Mouse (Mus musculus) midbrain, postnatal 0 days (tissue): ENCODE data around the gene Olfr328. TPM values are rescaled to one million over a fixed set of nuclear protein-coding genes. Genes with fewer than 3 reads are reported as not detected.

Experiments
- ATAC-seq: fragments of 200-750 bp; cut with Nextera tagmentation; 2 replicates; pipeline ENCODE4 v1.8.0; 2017; ENCODE audit warnings: moderate number of reproducible peaks, mild to moderate bottlenecking, moderate TSS enrichment, moderate library complexity; ENCODE audit not compliant: low FRiP score
- DNase-seq: peaks from one replicate; pipeline ENCODE4 v3.0.0-alpha.2; 2015; ENCODE audit warnings: low spot score
- H3K27ac ChIP-seq: fragments of 300-500 bp; sonication (generic); 2 replicates; pipeline ENCODE4 v1.5.1; 2014; ENCODE audit warnings: low read depth, mild to moderate bottlenecking, low read length, mixed read lengths
- H3K27me3 ChIP-seq: fragments of 300-500 bp; sonication (generic); 2 replicates; pipeline ENCODE4 v1.6.1; 2014; ENCODE audit warnings: low read length, control low read depth, mixed read lengths; ENCODE audit not compliant: insufficient read depth
- H3K36me3 ChIP-seq: fragments of 300-500 bp; sonication (generic); 2 replicates; pipeline ENCODE4 v1.6.1; 2014; ENCODE audit warnings: low read length, control low read depth, mixed read lengths; ENCODE audit not compliant: insufficient read depth
- H3K4me1 ChIP-seq: fragments of 300-500 bp; sonication (generic); 2 replicates; pipeline ENCODE4 v1.6.1; 2014; ENCODE audit warnings: mild to moderate bottlenecking, control low read depth, antibody characterized with exemption, low read length, mixed read lengths; ENCODE audit not compliant: insufficient read depth
- H3K4me2 ChIP-seq: fragments of 300-500 bp; sonication (generic); 2 replicates; pipeline ENCODE4 v1.6.1; 2014; ENCODE audit warnings: low read depth, mild to moderate bottlenecking, low read length, mixed read lengths; ENCODE audit not compliant: poor library complexity, severe bottlenecking
- H3K4me3 ChIP-seq: fragments of 300-500 bp; sonication (generic); 2 replicates; pipeline ENCODE4 v1.5.1; 2014; ENCODE audit warnings: low read depth, mild to moderate bottlenecking, low read length, moderate library complexity
- H3K9ac ChIP-seq: fragments of 300-500 bp; sonication (generic); replicated peaks from 2 replicates; pipeline ENCODE4 v1.6.1; 2014; ENCODE audit warnings: mild to moderate bottlenecking, low read length, moderate library complexity, mixed read lengths; ENCODE audit not compliant: poor library complexity, severe bottlenecking
- H3K9me3 ChIP-seq: fragments of 300-500 bp; sonication (generic); 2 replicates; pipeline ENCODE4 v1.6.1; 2016; ENCODE audit warnings: low read length, control low read depth
- CTCF ChIP-seq: IDR thresholded peaks from 2 replicates; pipeline ENCODE4 v1.5.1; 2016; ENCODE audit warnings: antibody characterized with exemption, mild to moderate bottlenecking
- WGBS: fragments of 180-500 bp; shearing (Covaris S2); extraction: QIAGEN DNeasy Blood & Tissue Kit; methylation state at CpG from one replicate; pipeline ENCODE4 v1.1.7; 2014; 5-methylcytosine and 5-hydroxymethylcytosine counted together
- polyA plus RNA-seq: library from polyadenylated mRNA; unstranded; fragments of >200 nt; fragmentation: Nextera tagmentation; extraction: Ambion mirVana; gene quantifications from 2 replicates; pipeline ENCODE4 v1.2.1, GENCODE M21; 2015
- total RNA-seq: library from RNA; depleted of rRNA; stranded (reverse); fragments of >200 nt; gene quantifications from 2 replicates; pipeline ENCODE4 v1.2.3, GENCODE M21; 2014; rRNA removed

Olfr328 gene
- total RNA-seq: not detected in 2 replicates
- polyA plus RNA-seq: not detected in 2 replicates

- H3K4me3 ChIP-seq: no peak within 1 kb of the TSS
- H3K27me3 ChIP-seq: no peaks in the 10 kb centered on the region
- no peak within 1 kb of the TSS for H3K27ac ChIP-seq
- no peak for DNase-seq
- 86% methylated on average over 1 of the region's 1 CpGs for WGBS
- H3K9ac ChIP-seq: no peak within 1 kb of the TSS
- TF ChIP-seq CTCF: no peak
- H3K4me1 ChIP-seq: no peaks in the 10 kb centered on the region
- no peaks in the 10 kb centered on the region for H3K9me3 ChIP-seq
- no peak for ATAC-seq
- no peak within 1 kb of the TSS for H3K4me2 ChIP-seq
- H3K36me3 ChIP-seq: no peaks in the 10 kb centered on the region
These were observed at the start of gene Olfr328 for GRCm38 (mm10) chr11:58555536-58555935. Gene Olfr328, minus strand, starts transcription at chr11:58555636.

GRCm38 (mm10) chr11:58605228-58605627 is 49.8 kb upstream of the Olfr328 start:
- Histone ChIP-seq H3K9me3 (no peaks in the 10 kb centered on the region), H3K4me2 (no peak overlapping the region), H3K4me3 (no peak overlapping the region), H3K4me1 (no peaks in the 10 kb centered on the region), H3K9ac (no peak overlapping the region), H3K27me3 (no peaks in the 10 kb centered on the region), H3K36me3 (no peaks in the 10 kb centered on the region), H3K27ac (no peak overlapping the region)
- DNase-seq (no peak), ATAC-seq (no peak)
- TF ChIP-seq CTCF: no peak
- WGBS: 92% methylated on average over 3 of the region's 3 CpGs

DNA sequence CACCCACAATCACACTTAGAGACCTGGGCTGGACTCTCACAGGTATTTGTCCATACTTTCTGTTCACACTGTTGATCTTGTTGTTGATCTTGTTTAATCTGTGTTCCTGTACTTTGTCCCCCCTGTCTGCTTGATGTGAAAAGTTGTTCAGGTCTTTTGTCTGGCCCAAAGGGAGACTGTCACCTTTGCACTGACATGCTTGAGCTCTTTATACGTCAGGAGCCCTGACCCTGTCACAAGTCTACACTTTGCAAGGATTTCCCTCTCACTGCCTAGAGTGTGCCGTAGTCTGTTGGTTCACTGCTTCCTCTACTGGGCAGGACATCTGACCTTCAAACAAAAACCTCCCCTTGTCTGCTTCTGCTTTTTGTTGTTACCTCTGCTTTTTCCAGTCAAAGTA is 49.3 kb upstream of the Olfr328 start:
- WGBS: 67% methylated on average over 2 of the region's 2 CpGs
- ATAC-seq (no peak), DNase-seq (no peak)
- Histone ChIP-seq H3K4me1 (no peaks in the 10 kb centered on the region), H3K36me3 (no peaks in the 10 kb centered on the region), H3K27me3 (no peaks in the 10 kb centered on the region), H3K27ac (no peak overlapping the region), H3K9me3 (no peaks in the 10 kb centered on the region), H3K9ac (no peak overlapping the region), H3K4me3 (no peak overlapping the region), H3K4me2 (no peak overlapping the region)
- no peak for TF ChIP-seq CTCF

DNA sequence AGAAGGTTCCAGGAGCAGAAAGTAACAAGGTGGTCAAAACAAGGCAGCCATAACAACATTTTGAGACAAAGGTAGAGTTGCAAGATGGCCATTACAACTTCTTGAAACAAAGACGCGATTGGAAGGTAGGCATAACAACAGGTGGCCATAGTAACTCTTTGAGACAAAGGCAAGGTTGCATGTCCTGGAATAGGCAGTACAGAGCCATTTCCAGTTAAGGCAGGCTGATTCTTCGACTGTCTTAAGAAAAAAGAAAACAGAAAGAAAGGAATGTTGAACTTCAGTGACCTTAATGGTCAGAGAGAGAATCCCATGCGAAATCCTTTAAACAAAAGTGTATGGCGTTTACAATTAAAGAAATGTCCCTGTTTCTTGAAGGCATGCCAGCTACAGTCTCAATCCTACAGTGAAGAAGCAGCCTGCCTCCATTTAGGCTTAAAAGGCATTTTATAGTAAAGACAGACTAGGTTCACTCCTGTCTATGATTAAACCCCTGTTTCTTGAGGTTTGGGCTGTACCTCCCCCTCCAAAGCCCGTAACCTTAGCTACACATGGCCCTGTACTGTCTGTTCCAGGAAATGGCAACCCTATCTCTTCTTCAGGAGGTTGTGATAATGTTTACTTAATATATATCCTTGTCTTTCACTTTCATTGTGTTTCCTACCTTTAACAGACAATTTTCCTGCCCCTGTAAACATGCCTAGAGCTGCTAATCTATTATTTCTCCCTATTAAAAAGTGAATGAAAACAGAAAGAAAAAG is 47.5 kb upstream of the Olfr328 start:
- 83% methylated on average over 6 of the region's 6 CpGs for WGBS
- no peaks in the 10 kb centered on the region for H3K4me1 ChIP-seq
- ATAC-seq: no peak
- H3K9ac ChIP-seq: no peak overlapping the region
- H3K9me3 ChIP-seq: no peaks in the 10 kb centered on the region
- no peak overlapping the region for H3K4me3 ChIP-seq
- no peaks in the 10 kb centered on the region for H3K27me3 ChIP-seq
- H3K36me3 ChIP-seq: no peaks in the 10 kb centered on the region
- no peak overlapping the region for H3K4me2 ChIP-seq
- TF ChIP-seq CTCF: no peak
- no peak overlapping the region for H3K27ac ChIP-seq
- DNase-seq: no peak

DNA sequence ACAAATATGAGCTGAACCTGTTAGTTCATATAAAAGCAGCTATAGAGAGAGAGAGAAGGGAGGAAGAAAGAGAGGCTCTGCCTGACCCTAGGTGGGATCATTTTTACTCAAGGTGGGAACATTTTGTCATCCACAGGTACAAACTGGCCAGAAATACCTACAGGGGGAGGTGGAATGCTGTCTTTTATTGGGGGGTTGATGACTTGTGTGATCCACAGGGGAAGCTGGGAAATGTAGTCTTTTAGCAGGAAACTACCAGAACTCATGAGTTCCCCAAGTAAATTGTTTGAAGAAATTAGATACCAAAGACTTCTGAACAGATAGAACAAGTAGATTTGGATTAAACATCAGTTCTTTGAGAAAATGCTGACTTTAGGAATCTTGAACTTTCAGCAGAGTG is 46.6 kb upstream of the Olfr328 start:
- H3K4me3 ChIP-seq: no peak overlapping the region
- TF ChIP-seq CTCF: no peak
- no peaks in the 10 kb centered on the region for H3K36me3 ChIP-seq
- no peaks in the 10 kb centered on the region for H3K9me3 ChIP-seq
- no peaks in the 10 kb centered on the region for H3K27me3 ChIP-seq
- no peaks in the 10 kb centered on the region for H3K4me1 ChIP-seq
- DNase-seq (no peak), ATAC-seq (no peak)
- no peak overlapping the region for H3K9ac ChIP-seq
- H3K27ac ChIP-seq: no peak overlapping the region
- H3K4me2 ChIP-seq: no peak overlapping the region

DNA sequence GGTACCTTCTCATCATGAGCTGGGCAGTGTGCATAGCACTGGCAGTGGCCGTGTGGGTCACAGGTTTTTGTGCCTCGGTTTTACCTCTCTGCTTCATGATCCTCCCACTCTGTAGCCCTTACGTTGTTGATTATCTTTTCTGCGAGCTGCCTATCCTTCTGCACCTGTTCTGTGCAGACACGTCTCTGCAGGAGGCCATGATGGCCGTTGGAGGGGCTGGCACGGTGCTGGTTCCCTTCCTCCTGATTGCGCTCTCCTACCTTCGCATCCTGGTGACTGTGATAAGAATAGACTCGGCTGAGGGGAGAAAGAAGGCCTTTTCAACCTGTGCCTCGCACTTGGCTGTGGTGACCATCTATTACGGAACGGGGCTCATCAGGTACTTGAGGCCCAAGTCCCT is 42.4 kb upstream of the Olfr328 start:
- WGBS: 85% methylated on average over 13 of the region's 13 CpGs
- no peaks in the 10 kb centered on the region for H3K27me3 ChIP-seq
- H3K4me2 ChIP-seq: no peak overlapping the region
- no peaks in the 10 kb centered on the region for H3K9me3 ChIP-seq
- H3K9ac ChIP-seq: no peak overlapping the region
- no peak for ATAC-seq
- H3K4me3 ChIP-seq: no peak overlapping the region
- no peak for DNase-seq
- H3K4me1 ChIP-seq: no peaks in the 10 kb centered on the region
- TF ChIP-seq CTCF: no peak
- H3K36me3 ChIP-seq: no peaks in the 10 kb centered on the region
- no peak overlapping the region for H3K27ac ChIP-seq
